Mouse (Mus musculus): ENCODE data around the gene Ugt1a10. TPM values are rescaled to one million over a fixed set of nuclear protein-coding genes. Genes with fewer than 3 reads are reported as not detected.

Gene Ugt1a10
- polyA plus RNA-seq, 1 experiment: not detected

GRCm38 (mm10) chr1:88235046-88235893 is 180.1 kb downstream of the Ugt1a10 start:
- H3K27me3 ChIP-seq (ENCODE audit: control insufficient read depth): peaks cover 5% of the 10 kb centered on the region; the same call in 1 of the 2 replicates
- no peaks in the 10 kb centered on the region for H3K4me1 ChIP-seq (ENCODE audit: control insufficient read depth)
- no peaks in the 10 kb centered on the region for H3K36me3 ChIP-seq (ENCODE audit: control insufficient read depth)
- H3K4me3 ChIP-seq (replicated peaks): no peak overlapping the region
- no peak for TF ChIP-seq GATA1 (IDR thresholded peaks at IDR 0.05; ENCODE audit: low read length)
- TF ChIP-seq TAL1 (IDR thresholded peaks at IDR 0.05; ENCODE audit: low read length): 0 out of 3 replicates have a peak, but pooled peaks have one; percentile 24
- peaks cover 71% of the 10 kb centered on the region for H3K9me3 ChIP-seq (ENCODE audit: control insufficient read depth, low read length)

GRCm38 (mm10) chr1:88235894-88236415 is 180.8 kb downstream of the Ugt1a10 start:
- H3K4me1 ChIP-seq (ENCODE audit: control insufficient read depth): no peaks in the 10 kb centered on the region
- H3K9me3 ChIP-seq (ENCODE audit: control insufficient read depth, low read length): peaks cover 72% of the 10 kb centered on the region
- no peak for TF ChIP-seq TAL1 (IDR thresholded peaks at IDR 0.05; ENCODE audit: low read length)
- H3K36me3 ChIP-seq (ENCODE audit: control insufficient read depth): no peaks in the 10 kb centered on the region
- no peak overlapping the region for H3K4me3 ChIP-seq (replicated peaks)
- peaks cover 5% of the 10 kb centered on the region; the same call in 1 of the 2 replicates for H3K27me3 ChIP-seq (ENCODE audit: control insufficient read depth)

GRCm38 (mm10) chr1:88237311-88237710 is 182.1 kb downstream of the Ugt1a10 start:
- peaks cover 74% of the 10 kb centered on the region for H3K9me3 ChIP-seq (ENCODE audit: control insufficient read depth, low read length)
- no peak for TF ChIP-seq TAL1 (IDR thresholded peaks at IDR 0.05; ENCODE audit: low read length)
- TF ChIP-seq GATA1 (IDR thresholded peaks at IDR 0.05; ENCODE audit: low read length): no peak
- no peaks in the 10 kb centered on the region for H3K4me1 ChIP-seq (ENCODE audit: control insufficient read depth)
- no peak overlapping the region for H3K4me3 ChIP-seq (replicated peaks)
- no peaks in the 10 kb centered on the region for H3K36me3 ChIP-seq (ENCODE audit: control insufficient read depth)
- H3K27me3 ChIP-seq (ENCODE audit: control insufficient read depth): peaks cover 5% of the 10 kb centered on the region; the same call in 1 of the 2 replicates

GRCm38 (mm10) chr1:88238771-88239170 is 183.6 kb downstream of the Ugt1a10 start:
- H3K9me3 ChIP-seq (ENCODE audit: control insufficient read depth, low read length): peaks cover 74% of the 10 kb centered on the region
- TF ChIP-seq TAL1 (IDR thresholded peaks at IDR 0.05; ENCODE audit: low read length) (no peak), GATA1 (IDR thresholded peaks at IDR 0.05; ENCODE audit: low read length) (no peak)
- no peak overlapping the region for H3K4me3 ChIP-seq (replicated peaks)
- no peaks in the 10 kb centered on the region for H3K36me3 ChIP-seq (ENCODE audit: control insufficient read depth)
- peaks cover 5% of the 10 kb centered on the region; the same call in 1 of the 2 replicates for H3K27me3 ChIP-seq (ENCODE audit: control insufficient read depth)
- no peaks in the 10 kb centered on the region for H3K4me1 ChIP-seq (ENCODE audit: control insufficient read depth)

- TF ChIP-seq TAL1 (IDR thresholded peaks at IDR 0.05; ENCODE audit: low read length) (no peak), GATA1 (IDR thresholded peaks at IDR 0.05; ENCODE audit: low read length) (no peak)
- peaks cover 3% of the 10 kb centered on the region; the same call in 1 of the 2 replicates for H3K27me3 ChIP-seq (ENCODE audit: control insufficient read depth)
- no peaks in the 10 kb centered on the region for H3K36me3 ChIP-seq (ENCODE audit: control insufficient read depth)
- no peaks in the 10 kb centered on the region for H3K4me1 ChIP-seq (ENCODE audit: control insufficient read depth)
- no peak overlapping the region for H3K4me3 ChIP-seq (replicated peaks)
- peaks cover 75% of the 10 kb centered on the region for H3K9me3 ChIP-seq (ENCODE audit: control insufficient read depth, low read length)
These were observed 184.9 kb downstream of the Ugt1a10 start for GRCm38 (mm10) chr1:88240072-88240471.

- no peak overlapping the region for H3K4me3 ChIP-seq (replicated peaks)
- H3K9me3 ChIP-seq (ENCODE audit: control insufficient read depth, low read length): peaks cover 73% of the 10 kb centered on the region
- H3K36me3 ChIP-seq (ENCODE audit: control insufficient read depth): no peaks in the 10 kb centered on the region
- H3K4me1 ChIP-seq (ENCODE audit: control insufficient read depth): no peaks in the 10 kb centered on the region
- H3K27me3 ChIP-seq (ENCODE audit: control insufficient read depth): no peaks in the 10 kb centered on the region
- TF ChIP-seq TAL1 (IDR thresholded peaks at IDR 0.05; ENCODE audit: low read length) (no peak), GATA1 (IDR thresholded peaks at IDR 0.05; ENCODE audit: low read length) (no peak)
These were observed 185.4 kb downstream of the Ugt1a10 start for GRCm38 (mm10) chr1:88240579-88240978.

- Histone ChIP-seq H3K27me3 (ENCODE audit: control insufficient read depth) (no peaks in the 10 kb centered on the region; the same call in 1 of the 2 replicates), H3K36me3 (ENCODE audit: control insufficient read depth) (no peaks in the 10 kb centered on the region), H3K4me1 (ENCODE audit: control insufficient read depth) (no peaks in the 10 kb centered on the region), H3K4me3 (replicated peaks) (no peak overlapping the region), H3K9me3 (ENCODE audit: control insufficient read depth, low read length) (peaks cover 73% of the 10 kb centered on the region)
- no peak for TF ChIP-seq TAL1 (IDR thresholded peaks at IDR 0.05; ENCODE audit: low read length)
- no peak for TF ChIP-seq GATA1 (IDR thresholded peaks at IDR 0.05; ENCODE audit: low read length)
These were observed 188.7 kb downstream of the Ugt1a10 start for GRCm38 (mm10) chr1:88243861-88244260.

GRCm38 (mm10) chr1:88245881-88246280 is 190.7 kb downstream of the Ugt1a10 start:
- Histone ChIP-seq H3K9me3 (ENCODE audit: control insufficient read depth, low read length) (peaks cover 71% of the 10 kb centered on the region), H3K27me3 (ENCODE audit: control insufficient read depth) (no peaks in the 10 kb centered on the region; the same call in 1 of the 2 replicates), H3K36me3 (ENCODE audit: control insufficient read depth) (no peaks in the 10 kb centered on the region), H3K4me3 (replicated peaks) (no peak overlapping the region), H3K4me1 (ENCODE audit: control insufficient read depth) (no peaks in the 10 kb centered on the region)
- TF ChIP-seq TAL1 (IDR thresholded peaks at IDR 0.05; ENCODE audit: low read length): no peak
- no peak for TF ChIP-seq GATA1 (IDR thresholded peaks at IDR 0.05; ENCODE audit: low read length)

- H3K27me3 ChIP-seq (ENCODE audit: control insufficient read depth): no peaks in the 10 kb centered on the region; the same call in 1 of the 2 replicates
- no peak for TF ChIP-seq GATA1 (IDR thresholded peaks at IDR 0.05; ENCODE audit: low read length)
- no peak for TF ChIP-seq TAL1 (IDR thresholded peaks at IDR 0.05; ENCODE audit: low read length)
- no peak overlapping the region for H3K4me3 ChIP-seq (replicated peaks)
- no peaks in the 10 kb centered on the region for H3K4me1 ChIP-seq (ENCODE audit: control insufficient read depth)
- H3K9me3 ChIP-seq (ENCODE audit: control insufficient read depth, low read length): peaks cover 70% of the 10 kb centered on the region
- no peaks in the 10 kb centered on the region for H3K36me3 ChIP-seq (ENCODE audit: control insufficient read depth)
These were observed 191.2 kb downstream of the Ugt1a10 start for GRCm38 (mm10) chr1:88246386-88246785.

Data from erythroblast, embryonic 14.5 days (primary cell).